Mouse (Mus musculus): ENCODE measurements around the gene Hesx1.

- TF ChIP-seq CTCF (IDR thresholded peaks at IDR 0.05; ENCODE audit: borderline replicate concordance, insufficient read depth, low read depth, low read length) (no peak), POLR2A (IDR thresholded peaks at IDR 0.05; ENCODE audit: borderline replicate concordance, insufficient read depth, low read length) (no peak)
These were observed 19.4 kb downstream of the Hesx1 start for GRCm38 (mm10) chr14:27013658-27014057.
